Mouse (Mus musculus) small intestine, adult 2 months (tissue): Measurements from ENCODE around the gene Nhp2. TPM values are rescaled to one million over a fixed set of nuclear protein-coding genes. Genes with fewer than 3 reads are reported as not detected.

Experiments used
- H3K27ac ChIP-seq: fragments of 200-500 bp; 2 replicates; pipeline ENCODE4 v1.5.1; 2012; ENCODE audit warnings: low read depth, low read length, control low read depth, inconsistent platforms; ENCODE audit not compliant: insufficient read depth
- H3K27me3 ChIP-seq: fragments of 200-500 bp; 2 replicates; pipeline ENCODE4 v1.6.1; 2012; ENCODE audit warnings: mild to moderate bottlenecking, moderate library complexity, low read length, inconsistent platforms; ENCODE audit not compliant: control insufficient read depth, insufficient read depth
- H3K36me3 ChIP-seq: fragments of 200-500 bp; 2 replicates; pipeline ENCODE4 v1.6.1; 2012; ENCODE audit warnings: mild to moderate bottlenecking, low read length, control low read depth, inconsistent platforms; ENCODE audit not compliant: control insufficient read depth, insufficient read depth
- H3K4me1 ChIP-seq: fragments of 200-500 bp; 2 replicates; pipeline ENCODE4 v1.6.1; 2012; ENCODE audit warnings: low read length, inconsistent platforms, mixed read lengths; ENCODE audit not compliant: control insufficient read depth, insufficient read depth, insufficient read length
- H3K4me3 ChIP-seq: fragments of 200-500 bp; 2 replicates; pipeline ENCODE4 v1.5.1; 2012; ENCODE audit warnings: low read depth, mild to moderate bottlenecking, control low read depth, inconsistent platforms, low read length, moderate library complexity
- CTCF ChIP-seq: fragments of 200-500 bp; IDR thresholded peaks from 2 replicates; pipeline ENCODE4 v1.5.1; 2012; ENCODE audit warnings: low read depth, mild to moderate bottlenecking, control low read depth, inconsistent platforms, low read length, moderate library complexity, mixed read lengths; ENCODE audit not compliant: insufficient replicate concordance, insufficient read length; ENCODE audit errors: extremely low read depth
- POLR2A ChIP-seq: fragments of 200-500 bp; IDR thresholded peaks from 2 replicates; pipeline ENCODE4 v1.6.1; 2012; ENCODE audit warnings: low read depth, mild to moderate bottlenecking, control low read depth, inconsistent platforms, low read length, moderate library complexity
- WGBS: fragments of 180-500 bp; shearing (Covaris S2); methylation state at CpG from one replicate; pipeline ENCODE4 v1.1.7; 2018; 5-methylcytosine and 5-hydroxymethylcytosine counted together
- polyA plus RNA-seq: library from polyadenylated mRNA; depleted of rRNA; stranded (reverse); fragments of >200 nt; gene quantifications from 2 replicates; pipeline ENCODE4 v1.2.3, GENCODE M21; 2012; rRNA removed

The Nhp2 gene
- polyA plus RNA-seq: 33.8 and 45.0 TPM in 2 replicates

- under 1% methylated on average over 51 of the region's 51 CpGs for WGBS
- H3K4me1 ChIP-seq: peaks cover 12% of the 10 kb centered on the region
- H3K36me3 ChIP-seq: peaks cover 22% of the 10 kb centered on the region
- peak within 1 kb of the TSS; percentile 40 for H3K27ac ChIP-seq
- H3K4me3 ChIP-seq: peak within 1 kb of the TSS; percentile 77
- TF ChIP-seq CTCF (no peak), POLR2A (no peak; the same call in 1 of the 2 replicates)
- H3K27me3 ChIP-seq: no peaks in the 10 kb centered on the region
Observed at GRCm38 (mm10) chr11:51619409-51620060, at the start of gene Nhp2. Gene Nhp2 (plus strand): TSS chr11:51619735.

GRCm38 (mm10) chr11:51576454-51576853 is 43.1 kb upstream of the Nhp2 start:
- H3K4me3 ChIP-seq: no peak overlapping the region
- TF ChIP-seq POLR2A (no peak), CTCF (no peak)
- no peaks in the 10 kb centered on the region for H3K36me3 ChIP-seq
- WGBS: 86% methylated on average over 4 of the region's 4 CpGs
- no peak overlapping the region for H3K27ac ChIP-seq
- H3K4me1 ChIP-seq: no peaks in the 10 kb centered on the region
- no peaks in the 10 kb centered on the region for H3K27me3 ChIP-seq

- no peaks in the 10 kb centered on the region for H3K27me3 ChIP-seq
- no peak overlapping the region for H3K27ac ChIP-seq
- 68% methylated on average over 7 of the region's 7 CpGs for WGBS
- no peak overlapping the region for H3K4me3 ChIP-seq
- H3K36me3 ChIP-seq: no peaks in the 10 kb centered on the region
- TF ChIP-seq CTCF: no peak
- TF ChIP-seq POLR2A: no peak
- H3K4me1 ChIP-seq: no peaks in the 10 kb centered on the region
Observed at GRCm38 (mm10) chr11:51577587-51577986, 41.9 kb upstream of the Nhp2 start.

- Histone ChIP-seq H3K27me3 (no peaks in the 10 kb centered on the region), H3K4me1 (peaks cover 9% of the 10 kb centered on the region), H3K36me3 (no peaks in the 10 kb centered on the region), H3K4me3 (no peak overlapping the region), H3K27ac (no peak overlapping the region)
- TF ChIP-seq CTCF (no peak), POLR2A (no peak)
- 69% methylated on average over 4 of the region's 4 CpGs for WGBS
Observed at GRCm38 (mm10) chr11:51579024-51579423, 40.5 kb upstream of the Nhp2 start.

GRCm38 (mm10) chr11:51582713-51583112 is 36.8 kb upstream of the Nhp2 start:
- peaks cover 6% of the 10 kb centered on the region for H3K36me3 ChIP-seq
- WGBS: 45% methylated on average over 8 of the region's 8 CpGs
- H3K4me3 ChIP-seq: no peak overlapping the region
- H3K4me1 ChIP-seq: peaks cover 16% of the 10 kb centered on the region
- H3K27ac ChIP-seq: no peak overlapping the region
- no peaks in the 10 kb centered on the region for H3K27me3 ChIP-seq
- TF ChIP-seq POLR2A (no peak), CTCF (peak; percentile 80; the same call in 1 of the 2 replicates)

GRCm38 (mm10) chr11:51584057-51584430 is 35.5 kb upstream of the Nhp2 start:
- 11% methylated on average over 9 of the region's 9 CpGs for WGBS
- Histone ChIP-seq H3K4me3 (peak overlapping the region; percentile 73), H3K4me1 (peaks cover 16% of the 10 kb centered on the region), H3K36me3 (peaks cover 13% of the 10 kb centered on the region), H3K27ac (peak overlapping the region; percentile 91), H3K27me3 (no peaks in the 10 kb centered on the region)
- TF ChIP-seq POLR2A: no peak
- TF ChIP-seq CTCF: no peak

GRCm38 (mm10) chr11:51584431-51585248 is 34.9 kb upstream of the Nhp2 start, which contains the start of gene Phykpl:
Gene Phykpl (plus strand): TSS chr11:51584757.
- H3K4me1 ChIP-seq: peaks cover 16% of the 10 kb centered on the region
- peak within 1 kb of the TSS; percentile 91 for H3K27ac ChIP-seq
- H3K36me3 ChIP-seq: peaks cover 14% of the 10 kb centered on the region
- peak within 1 kb of the TSS; percentile 73 for H3K4me3 ChIP-seq
- under 1% methylated on average over 59 of the region's 59 CpGs for WGBS
- TF ChIP-seq POLR2A (peak; percentile 78), CTCF (peak; percentile 49; the same call in 1 of the 2 replicates)
- H3K27me3 ChIP-seq: no peaks in the 10 kb centered on the region
